Mouse (Mus musculus) neutrophil, adult 83 days (primary cell): Measurements from ENCODE around the gene Pdha2. TPM values are rescaled to one million over a fixed set of nuclear protein-coding genes. Genes with fewer than 3 reads are reported as not detected.

Experiments
- total RNA-seq, 2 experiments: library from RNA; stranded (reverse); gene quantifications; one replicate each; pipeline ENCODE4 v1.2.4; 2023

The Pdha2 gene
- total RNA-seq: not detected

DNA sequence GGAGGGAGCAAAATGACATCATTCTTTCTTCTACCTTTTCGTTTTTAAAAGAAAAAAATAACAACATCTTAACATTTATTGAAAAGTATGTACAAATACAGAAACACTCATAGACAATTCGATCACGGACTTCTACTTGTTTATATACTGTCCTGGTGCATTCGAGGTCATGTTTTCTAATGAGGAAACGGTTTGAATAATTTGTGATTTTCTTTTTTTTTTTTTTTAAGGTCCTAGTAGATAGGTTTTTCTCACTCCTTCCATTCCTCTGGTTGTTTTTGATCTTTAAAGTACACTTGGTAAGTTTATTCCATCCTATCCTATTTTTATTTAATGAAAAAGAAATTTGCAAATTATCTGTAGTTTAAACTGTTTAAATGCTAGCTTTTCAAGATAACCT is at the start of gene Pdha2:
TSS of gene Pdha2 (minus strand) at position 101 of the 400 bp plus-strand sequence.

